Mouse (Mus musculus) forelimb bud, embryonic 11.5 days (tissue): Measurements from ENCODE around the gene Sos2.
"Not testable (repeated sequence)": the region's sequence is repeated elsewhere in the genome, so short reads cannot be mapped to it uniquely, and the experiment has no call there.

Source experiments
- DNase-seq: peaks from one replicate; pipeline ENCODE4 v3.0.0-alpha.2; 2012; ENCODE audit warnings: low read depth, low spot score

The Sos2 gene

GRCm38 (mm10) chr12:69674576-69675537 is 6.8 kb downstream of the Sos2 start:
- DNase-seq = no peak

DNA sequence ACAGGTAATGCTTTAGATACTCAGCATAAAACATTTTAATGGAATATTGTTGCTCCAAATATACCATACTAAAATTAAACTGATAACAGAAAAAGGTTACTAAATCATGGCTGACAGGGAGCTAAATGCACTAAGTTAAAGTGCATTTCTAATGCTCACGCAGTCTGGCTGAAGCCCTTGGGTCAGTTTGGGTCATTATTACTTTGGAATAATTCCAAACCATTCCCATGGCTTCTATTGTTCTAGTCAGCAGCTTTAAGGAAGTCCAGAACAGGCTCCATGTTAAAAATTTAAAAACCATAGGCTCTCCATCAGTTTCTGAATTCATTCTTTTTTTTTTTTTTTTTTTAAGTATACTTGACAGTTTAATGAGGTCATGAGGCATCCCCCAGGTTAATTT is 7.5 kb downstream of the Sos2 start:
- no peak for DNase-seq

GRCm38 (mm10) chr12:69666721-69667120 is 14.9 kb downstream of the Sos2 start:
- no peak for DNase-seq

DNA sequence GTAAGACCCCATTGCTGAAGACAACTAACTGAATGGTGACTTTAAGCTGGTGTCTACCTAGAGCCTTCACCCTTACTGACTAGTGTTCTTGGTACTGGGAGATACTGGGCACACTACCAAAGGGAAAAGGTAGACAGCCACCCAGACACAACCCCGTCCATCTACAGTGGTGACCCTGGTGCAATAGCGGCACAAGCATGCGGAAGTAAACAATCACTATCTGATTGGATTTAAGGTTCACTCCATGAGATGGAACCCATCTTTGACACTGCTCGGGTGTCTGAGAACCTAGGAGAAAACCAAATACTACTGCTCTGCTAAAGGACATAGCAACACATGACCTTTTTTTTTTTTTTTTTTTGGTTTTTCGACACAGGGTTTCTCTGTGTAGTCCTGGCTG is 20.0 kb downstream of the Sos2 start:
- DNase-seq = no peak

DNA sequence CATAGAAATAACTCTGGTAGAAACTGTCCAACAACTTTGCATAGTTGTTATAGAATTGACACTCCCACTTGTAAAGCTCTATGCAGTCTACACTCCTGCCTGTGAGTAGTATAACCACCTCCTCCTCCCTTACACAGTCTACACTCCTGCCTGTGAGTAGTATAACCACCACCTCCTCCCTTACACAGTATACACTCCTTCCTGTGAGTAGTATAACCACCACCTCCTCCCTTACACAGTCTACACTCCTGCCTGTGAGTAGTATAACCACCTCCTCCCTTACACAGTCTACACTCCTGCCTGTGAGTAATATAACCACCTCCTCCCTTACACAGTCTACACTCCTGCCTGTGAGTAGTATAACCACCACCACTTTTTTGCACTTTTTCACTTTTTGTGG is 27.7 kb downstream of the Sos2 start:
- DNase-seq = peak; percentile 85

GRCm38 (mm10) chr12:69649511-69649910 is 32.1 kb downstream of the Sos2 start:
- DNase-seq = no peak

- DNase-seq = no peak
Observed at GRCm38 (mm10) chr12:69645821-69646616, 35.6 kb downstream of the Sos2 start.

- no peak for DNase-seq
Observed at GRCm38 (mm10) chr12:69644877-69645276, 36.8 kb downstream of the Sos2 start.

DNA sequence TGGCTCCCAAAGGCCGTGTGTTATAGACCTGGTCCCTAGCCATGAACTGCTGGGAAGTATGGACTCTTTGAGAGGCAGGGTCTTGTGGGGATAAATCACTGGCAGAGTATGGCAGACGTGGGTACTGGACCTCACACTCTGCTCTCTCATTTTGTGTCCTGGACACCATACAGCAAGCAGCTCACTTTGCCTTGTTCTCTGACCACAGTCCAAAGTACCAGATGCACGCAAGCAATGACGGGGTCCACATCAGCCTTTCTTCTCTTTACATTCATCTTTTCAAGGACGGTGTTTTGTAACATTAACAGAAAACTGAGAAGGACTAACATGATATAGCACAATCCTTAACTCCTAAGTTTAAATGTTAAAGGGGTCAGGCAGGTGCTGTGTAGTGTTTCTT is 38.8 kb downstream of the Sos2 start:
- DNase-seq = no peak

DNA sequence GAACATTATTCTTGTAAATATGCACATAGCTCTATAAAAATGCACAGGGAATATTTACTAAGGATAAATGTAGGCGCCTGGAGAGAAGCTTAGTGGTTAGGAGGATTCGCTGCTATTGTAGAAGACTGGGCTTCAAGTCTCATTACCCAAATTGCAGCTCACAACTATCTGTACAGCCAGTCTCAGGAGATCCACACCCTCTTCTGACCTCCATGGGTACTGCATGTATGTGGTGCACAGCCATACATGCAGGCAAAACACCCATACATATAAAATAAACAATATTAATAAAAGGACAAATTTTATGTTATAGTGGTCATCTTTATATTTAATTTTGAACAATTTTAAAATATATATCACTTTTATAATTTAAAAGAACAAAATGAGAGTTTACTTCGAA is 46.9 kb downstream of the Sos2 start:
- peak; percentile 17 for DNase-seq

DNA sequence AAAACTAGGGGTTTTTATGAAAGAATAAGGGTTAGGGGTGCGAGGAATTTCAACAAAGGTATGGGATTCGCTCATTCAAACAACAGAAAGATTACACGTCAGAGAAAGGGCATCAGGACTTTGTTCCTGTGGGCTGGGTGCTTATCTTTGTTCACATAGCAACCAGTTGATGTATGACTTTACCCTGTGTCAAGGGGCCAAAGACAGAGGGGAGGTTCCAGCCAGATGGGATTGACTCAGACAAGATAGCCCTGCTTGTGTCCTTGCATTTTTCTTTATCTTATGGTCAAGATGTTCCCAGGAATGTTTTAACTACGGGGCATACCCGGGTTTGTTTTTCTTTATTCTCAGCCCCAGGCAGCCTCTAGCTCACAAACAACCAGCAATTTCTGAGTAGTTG is 63.1 kb downstream of the Sos2 start:
- DNase-seq = not testable (repeated sequence)

GRCm38 (mm10) chr12:69604367-69604766 is 77.3 kb downstream of the Sos2 start:
- no peak for DNase-seq

DNA sequence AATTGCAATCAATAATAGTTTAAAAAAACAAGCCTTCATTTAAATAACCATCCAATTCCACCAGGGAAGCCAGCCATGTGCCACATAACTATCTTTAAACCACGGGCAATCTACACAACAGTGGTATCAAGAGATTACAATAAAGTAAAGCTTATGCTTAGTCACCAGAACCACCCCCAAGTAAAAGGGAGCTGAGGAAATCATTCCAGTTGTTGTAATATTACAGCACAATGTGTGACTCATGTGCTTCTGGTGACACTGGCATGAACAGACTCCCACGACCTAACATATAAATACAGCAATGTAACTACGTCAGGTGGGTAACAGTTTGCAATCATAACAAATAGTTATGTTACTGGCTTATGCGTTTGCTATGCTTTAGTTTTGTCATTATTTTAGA is 84.2 kb downstream of the Sos2 start:
- no peak for DNase-seq

GRCm38 (mm10) chr12:69593130-69593529 is 88.5 kb downstream of the Sos2 start:
- no peak for DNase-seq

- DNase-seq = no peak
Observed at GRCm38 (mm10) chr12:69583270-69583629, 98.4 kb downstream of the Sos2 start.

DNA sequence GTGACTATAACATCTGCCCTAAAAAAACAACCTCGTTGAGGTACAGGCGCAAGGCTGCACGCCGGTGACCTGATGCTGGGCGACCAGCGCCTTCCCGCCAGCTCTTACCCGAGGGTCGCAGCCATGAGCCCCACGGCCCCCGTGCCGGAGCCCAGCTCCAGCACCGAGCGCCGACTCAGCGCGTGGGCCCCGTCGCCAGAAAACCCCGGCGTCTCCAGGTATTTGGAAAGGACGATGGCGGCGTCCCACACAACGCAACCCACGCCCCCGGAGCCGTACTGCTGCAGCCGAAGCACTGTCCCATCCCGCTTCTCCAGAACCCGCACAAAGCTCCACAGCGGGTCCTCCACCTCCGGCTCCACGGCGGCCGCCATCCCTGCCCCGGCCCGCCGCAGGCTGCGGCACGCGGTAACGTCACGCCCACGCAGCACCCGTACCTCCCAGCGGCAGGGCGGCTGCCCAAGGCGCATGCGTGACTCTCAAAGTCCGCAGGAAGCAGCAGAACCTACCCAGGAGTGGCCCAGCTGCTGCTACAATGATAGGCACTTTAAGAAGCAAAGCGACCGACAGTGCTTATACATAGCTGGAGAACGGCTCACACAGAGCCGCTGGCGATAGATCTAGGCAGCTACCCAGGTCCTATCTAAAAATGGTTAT is 98.9 kb downstream of the Sos2 start, which contains the start of gene Vcpkmt:
Vcpkmt (minus strand) TSS at position 416 of the 657 bp plus-strand sequence.
- DNase-seq = peak; percentile 95

- DNase-seq = peak; percentile 18
Observed at GRCm38 (mm10) chr12:69582216-69582612, 99.4 kb downstream of the Sos2 start.

GRCm38 (mm10) chr12:69579623-69580022 is 102.0 kb downstream of the Sos2 start:
- DNase-seq = no peak

GRCm38 (mm10) chr12:69576120-69576627 is 105.5 kb downstream of the Sos2 start:
- DNase-seq = no peak

DNA sequence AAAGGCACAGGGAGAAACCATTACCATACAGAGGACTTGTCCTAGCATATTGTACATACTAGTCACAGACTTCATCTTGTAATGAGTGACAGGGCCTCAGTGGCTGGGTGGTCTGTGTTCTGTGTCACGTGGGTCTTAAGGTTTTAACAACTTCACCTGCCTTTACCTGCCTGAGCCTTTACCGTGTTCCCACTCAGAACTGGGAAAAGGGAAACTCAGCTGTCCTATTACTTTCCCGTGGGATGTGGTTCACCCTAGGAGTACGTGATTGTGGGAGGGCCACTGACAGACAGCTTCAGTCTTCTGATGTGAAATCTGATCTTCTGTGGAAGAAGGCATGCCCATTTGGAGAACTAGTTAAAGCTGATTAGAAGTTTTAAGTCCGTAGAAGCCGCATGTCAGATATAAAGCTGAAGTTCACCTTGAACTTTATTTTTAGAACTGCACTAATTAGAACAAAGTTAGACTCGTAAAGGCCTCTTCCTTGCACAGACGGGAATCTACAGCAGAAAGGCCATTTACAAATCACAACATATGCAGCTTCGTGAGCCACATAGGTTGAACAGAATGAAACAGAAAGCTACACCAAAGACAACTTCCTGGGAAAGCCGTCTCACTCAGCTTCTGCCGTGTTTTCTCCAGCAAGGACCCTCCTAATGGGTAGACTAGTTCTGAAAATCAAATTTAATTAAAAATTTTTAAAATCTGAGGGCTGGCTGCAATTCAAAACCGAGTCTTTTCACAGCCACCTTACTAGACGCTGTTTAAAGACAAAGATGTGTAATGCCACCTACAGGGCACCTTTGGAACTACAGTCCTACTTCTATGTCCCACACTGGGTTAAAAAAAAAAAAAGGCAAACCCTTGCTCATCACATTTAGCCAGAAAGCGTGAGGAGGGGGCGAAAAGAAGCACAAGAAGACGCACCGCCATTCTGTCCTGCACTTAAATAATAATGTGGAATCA is 107.5 kb downstream of the Sos2 start:
- peak; percentile 88 for DNase-seq

- no peak for DNase-seq
Observed at GRCm38 (mm10) chr12:69573271-69573670, 108.4 kb downstream of the Sos2 start.
